Mouse (Mus musculus): ENCODE measurements at regions not wholly inside any gene's neighbourhood (a gene's known extent, or its start where the extent isn't known, plus 50 kb on each side); places are given as distances from the start of the nearest gene placed in this dataset.

DNA sequence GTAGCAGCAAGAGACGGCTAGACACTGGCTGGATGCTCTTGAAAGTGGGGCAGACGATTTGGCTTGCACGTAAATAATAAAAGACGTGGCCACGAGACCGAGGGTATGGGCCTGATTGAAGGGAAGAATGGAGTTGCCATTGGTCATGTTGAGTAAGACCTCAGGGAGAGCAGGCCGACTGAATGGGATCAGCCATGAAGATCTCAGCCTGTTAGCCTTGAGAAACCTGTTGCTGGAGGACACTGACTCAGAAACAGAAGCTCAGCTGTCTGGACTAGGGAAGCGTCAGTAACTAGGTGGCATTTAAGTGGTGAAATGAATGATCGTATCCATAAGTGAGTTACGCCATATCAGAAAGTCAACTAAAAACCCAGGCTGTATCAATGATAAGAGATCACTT is 126.3 kb upstream of the Sox4 start:
- TF ChIP-seq CTCF (IDR thresholded peaks at IDR 0.05; ENCODE audit: borderline replicate concordance, control insufficient read depth, extremely low read depth, insufficient read depth, low read length, poor library complexity) = no peak
- TF ChIP-seq POLR2A (IDR thresholded peaks at IDR 0.05; ENCODE audit: control insufficient read depth, extremely low read depth, insufficient read depth, low read length, poor library complexity) = no peak

Data from thymus, adult 2 months (tissue).